Mouse (Mus musculus): ENCODE measurements around the gene Adam1b.

DNA sequence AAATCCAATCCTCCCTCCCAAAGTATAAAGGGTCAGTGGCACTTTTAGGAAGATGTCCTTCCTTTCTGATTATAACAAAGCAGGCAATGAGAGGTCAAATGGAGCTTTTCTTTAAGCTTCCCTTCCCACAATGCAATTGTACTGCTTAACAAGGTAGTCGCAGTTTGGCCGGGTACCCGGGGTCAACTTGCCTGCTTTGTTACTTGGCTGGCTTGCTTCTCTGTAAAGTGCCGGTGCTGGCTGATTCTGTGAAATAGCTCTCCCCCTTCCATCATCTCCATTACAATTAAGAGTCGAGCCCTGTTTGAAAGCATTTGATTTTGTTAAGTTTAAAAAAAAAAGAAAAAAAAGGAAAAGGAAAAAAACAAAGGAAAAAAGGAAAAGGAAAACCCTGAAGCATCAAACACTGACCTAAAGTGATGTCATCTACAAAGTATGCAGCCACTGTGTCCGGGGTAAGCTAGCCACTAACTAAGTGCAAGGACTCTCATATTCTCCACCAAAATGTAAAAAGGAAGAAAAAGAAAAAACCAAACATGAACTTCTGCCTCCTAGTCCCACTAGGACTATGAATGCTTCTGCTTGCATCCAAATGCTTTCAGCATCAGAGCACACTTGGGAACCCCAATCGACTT is 33.8 kb upstream of the Adam1b start:
- TF ChIP-seq POLR2A (IDR thresholded peaks at IDR 0.05; ENCODE audit: insufficient read depth, low read depth, low read length) (no peak), CTCF (IDR thresholded peaks at IDR 0.05; ENCODE audit: insufficient read depth, low read depth, low read length) (no peak)
